Mouse (Mus musculus) cortical plate, adult 2 months (tissue): ENCODE data around the gene Prr19.

Experiments
- CTCF ChIP-seq: fragments of 200-500 bp; IDR thresholded peaks from 2 replicates; pipeline ENCODE4 v1.5.1; 2011; ENCODE audit warnings: mild to moderate bottlenecking, control low read depth, low read length; ENCODE audit not compliant: insufficient read depth; ENCODE audit errors: extremely low read depth
- POLR2A ChIP-seq: fragments of 200-500 bp; IDR thresholded peaks from 2 replicates; pipeline ENCODE4 v1.6.1; 2011; ENCODE audit warnings: mild to moderate bottlenecking, low read length, control low read depth; ENCODE audit not compliant: insufficient read depth; ENCODE audit errors: extremely low read depth

DNA sequence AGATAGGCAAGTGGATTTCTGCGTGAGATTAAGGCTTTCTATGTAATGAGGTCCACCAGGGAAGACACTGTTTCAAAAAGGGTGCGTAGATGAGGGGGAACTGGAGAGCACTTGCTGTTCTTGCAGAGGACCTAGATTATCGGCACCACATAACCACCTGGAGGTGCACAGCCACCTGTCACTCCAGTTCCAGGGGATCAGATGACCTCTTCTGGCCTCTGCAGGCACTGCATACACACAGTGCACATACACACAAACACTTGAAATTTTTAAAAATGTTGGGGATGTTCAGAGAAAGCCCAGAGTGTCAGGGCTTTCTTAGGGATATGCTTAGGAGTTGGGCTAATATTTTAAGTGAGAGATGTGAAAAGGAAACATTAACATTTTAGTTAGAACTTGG is 11.3 kb upstream of the Prr19 start:
- TF ChIP-seq POLR2A (no peak), CTCF (no peak)
